Mouse (Mus musculus) regulatory T cell (primary cell): ENCODE data around the gene Sass6.
"Not testable (repeated sequence)": the region's sequence is repeated elsewhere in the genome, so short reads cannot be mapped to it uniquely, and the experiment has no call there.

Source experiments
- in situ Hi-C: fragments of 300-600 bp; cut with MboI, MseI; formaldehyde crosslinking; loops from one replicate; pipeline ENCODE4 v1.15.1; 2025; ENCODE audit warnings: high pct_unique_total_duplicates

Sass6 gene

GRCm38 (mm10) chr3:116631459-116631858 lies 36.7 kb downstream of the Sass6 start:
- in situ Hi-C loops = no loop called here

- in situ Hi-C loops = no loop called here
These were observed 38.2 kb downstream of the Sass6 start for GRCm38 (mm10) chr3:116632971-116633370.

GRCm38 (mm10) chr3:116634091-116634490 lies 39.3 kb downstream of the Sass6 start:
- in situ Hi-C loops = no loop called here

DNA sequence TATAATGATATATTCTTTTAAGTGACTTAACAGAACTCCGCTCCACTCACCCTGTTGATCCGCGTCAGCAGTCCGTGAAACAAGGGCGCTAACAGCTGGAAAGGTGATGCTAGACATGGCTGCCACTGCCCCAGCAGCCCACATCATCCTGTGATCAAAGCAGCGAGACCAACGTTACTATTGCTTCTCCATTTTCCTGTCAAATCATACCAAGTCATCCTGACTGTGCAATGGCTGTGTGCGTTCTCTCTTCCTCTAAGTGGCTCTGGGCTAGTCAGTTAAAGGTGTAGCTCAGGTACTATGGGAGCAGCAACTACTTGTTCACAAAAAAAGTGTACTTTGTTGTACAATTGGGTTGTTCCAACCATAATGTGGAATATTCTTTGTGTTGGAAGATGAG lies 40.1 kb downstream of the Sass6 start:
- in situ Hi-C loops = no loop called here

DNA sequence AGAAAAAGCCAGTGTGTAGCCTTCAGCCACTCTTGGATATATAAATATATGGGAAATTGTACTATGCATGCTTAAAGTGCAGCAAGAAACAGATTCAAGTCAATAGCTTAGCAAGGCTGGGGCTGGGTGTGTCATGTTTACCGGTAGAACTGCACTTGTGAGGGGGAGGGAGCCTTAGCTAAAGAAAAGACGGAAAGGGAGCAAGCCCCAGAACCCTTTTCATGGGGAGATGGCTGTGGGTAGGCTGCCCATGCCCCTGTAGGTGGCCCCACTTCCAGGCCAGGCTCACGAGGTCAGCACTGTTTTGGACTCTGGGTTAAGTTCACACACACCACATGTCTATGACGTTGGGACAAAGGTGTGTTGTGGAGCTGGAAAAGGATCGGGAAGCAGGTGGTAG lies 41.0 kb downstream of the Sass6 start:
- in situ Hi-C loops = no loop called here

GRCm38 (mm10) chr3:116637693-116638476 lies 43.1 kb downstream of the Sass6 start:
- in situ Hi-C loops = no loop called here

GRCm38 (mm10) chr3:116638572-116638971 lies 43.8 kb downstream of the Sass6 start:
- in situ Hi-C loops = no loop called here

GRCm38 (mm10) chr3:116640024-116640423 lies 45.2 kb downstream of the Sass6 start:
- in situ Hi-C loops = no loop called here

GRCm38 (mm10) chr3:116641811-116642371 lies 47.1 kb downstream of the Sass6 start:
- in situ Hi-C loops = no loop called here

DNA sequence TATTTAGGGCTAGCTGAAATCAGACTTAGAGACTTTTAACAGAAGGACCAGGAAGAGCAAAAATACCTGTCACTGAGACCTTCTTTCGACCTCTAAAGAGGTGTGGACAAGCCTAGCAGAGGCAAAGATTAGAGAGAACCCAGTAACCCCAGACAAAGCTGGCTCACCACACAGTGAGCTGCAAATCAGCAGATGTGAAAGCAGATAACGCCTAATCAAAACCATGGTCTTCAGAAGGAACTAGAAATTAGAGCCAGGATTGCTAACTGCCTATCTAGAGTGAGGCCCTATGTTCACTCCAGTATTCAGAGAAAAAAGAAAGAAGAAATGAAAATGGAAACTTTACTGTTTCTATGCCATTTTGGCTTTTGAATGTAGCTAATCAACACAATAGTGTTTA lies 47.6 kb downstream of the Sass6 start:
- in situ Hi-C loops = no loop called here

- in situ Hi-C loops = no loop called here
These were observed 51.6 kb downstream of the Sass6 start for GRCm38 (mm10) chr3:116646387-116646786.

- in situ Hi-C loops = no loop called here
These were observed 54.0 kb downstream of the Sass6 start for GRCm38 (mm10) chr3:116648805-116649204.

- in situ Hi-C loops = no loop called here
These were observed 55.9 kb downstream of the Sass6 start for GRCm38 (mm10) chr3:116650698-116651097.

DNA sequence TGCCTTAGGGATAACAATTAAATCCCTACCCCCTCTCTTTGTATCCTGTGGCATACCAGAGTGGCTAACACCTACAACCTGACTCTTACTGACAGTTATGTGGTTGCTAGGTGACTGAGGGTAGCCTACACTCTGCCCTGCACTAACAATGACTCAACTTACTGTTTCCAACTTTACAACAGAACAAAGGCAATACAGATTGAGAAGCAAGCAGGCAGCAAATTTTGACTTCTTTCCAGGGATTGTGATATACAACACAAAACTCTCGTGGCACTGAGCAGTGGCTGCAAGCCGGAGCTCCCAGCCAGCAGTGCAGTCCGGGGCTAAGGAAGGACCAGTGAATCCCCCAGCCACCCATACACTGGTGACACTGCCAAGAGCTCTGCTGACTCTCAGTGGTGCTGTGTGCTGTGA lies 57.3 kb downstream of the Sass6 start:
- in situ Hi-C loops = no loop called here

GRCm38 (mm10) chr3:116653278-116653945 lies 58.6 kb downstream of the Sass6 start:
- in situ Hi-C loops = no loop called here

DNA sequence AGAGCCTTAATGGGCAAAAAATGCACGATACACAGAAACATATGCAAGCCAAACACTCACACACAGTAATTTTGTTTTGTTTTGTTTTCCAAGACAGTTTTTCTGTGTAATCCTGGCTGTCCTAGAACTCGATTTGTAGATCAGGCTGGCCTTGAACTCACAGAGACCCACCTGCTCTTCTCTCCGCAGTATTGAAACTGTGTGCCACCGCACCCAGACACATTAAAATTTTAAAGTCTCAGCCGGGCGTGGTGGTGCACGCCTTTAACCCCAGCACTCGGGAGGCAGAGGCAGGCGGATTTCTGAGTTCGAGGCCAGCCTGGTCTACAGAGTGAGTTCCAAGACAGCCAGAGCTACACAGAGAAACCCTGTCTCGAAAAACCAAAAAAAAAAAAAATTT lies 59.3 kb downstream of the Sass6 start:
- in situ Hi-C loops = not testable (repeated sequence)

DNA sequence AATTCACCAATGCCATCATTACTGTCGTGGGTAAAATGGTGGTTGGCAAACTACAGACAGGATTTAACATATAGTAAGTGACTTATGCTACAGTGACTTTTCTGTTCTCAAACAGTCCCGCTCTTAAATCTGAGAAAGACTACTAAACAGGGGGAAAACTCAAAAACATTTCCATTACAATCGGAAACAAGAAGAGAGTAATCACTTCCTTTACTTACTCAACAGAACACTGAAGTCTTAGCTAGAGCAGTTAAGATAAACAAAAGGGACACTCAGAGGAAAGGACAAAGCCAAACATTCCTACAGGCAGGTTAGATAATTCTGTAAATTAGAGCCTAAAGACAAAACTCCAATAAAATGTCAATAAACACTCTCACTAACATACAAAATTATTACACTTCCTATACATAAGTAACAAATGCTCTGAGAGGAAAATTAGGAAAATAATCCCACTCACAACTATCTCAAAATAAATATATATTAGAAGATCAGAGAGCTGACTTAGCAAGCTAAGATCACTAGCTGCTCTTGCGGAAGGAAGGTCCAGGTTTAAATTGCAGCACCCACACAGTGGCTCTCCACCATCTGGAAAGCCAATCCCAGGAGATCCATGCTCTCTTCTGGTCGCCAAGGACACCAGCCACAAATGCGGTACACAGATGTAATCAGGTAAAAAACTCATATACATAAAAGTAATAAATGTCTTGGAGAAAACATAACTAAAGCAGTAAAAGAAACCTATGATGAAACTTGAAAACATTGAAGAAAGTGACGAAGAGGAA lies 61.6 kb downstream of the Sass6 start:
- in situ Hi-C loops = no loop called here

DNA sequence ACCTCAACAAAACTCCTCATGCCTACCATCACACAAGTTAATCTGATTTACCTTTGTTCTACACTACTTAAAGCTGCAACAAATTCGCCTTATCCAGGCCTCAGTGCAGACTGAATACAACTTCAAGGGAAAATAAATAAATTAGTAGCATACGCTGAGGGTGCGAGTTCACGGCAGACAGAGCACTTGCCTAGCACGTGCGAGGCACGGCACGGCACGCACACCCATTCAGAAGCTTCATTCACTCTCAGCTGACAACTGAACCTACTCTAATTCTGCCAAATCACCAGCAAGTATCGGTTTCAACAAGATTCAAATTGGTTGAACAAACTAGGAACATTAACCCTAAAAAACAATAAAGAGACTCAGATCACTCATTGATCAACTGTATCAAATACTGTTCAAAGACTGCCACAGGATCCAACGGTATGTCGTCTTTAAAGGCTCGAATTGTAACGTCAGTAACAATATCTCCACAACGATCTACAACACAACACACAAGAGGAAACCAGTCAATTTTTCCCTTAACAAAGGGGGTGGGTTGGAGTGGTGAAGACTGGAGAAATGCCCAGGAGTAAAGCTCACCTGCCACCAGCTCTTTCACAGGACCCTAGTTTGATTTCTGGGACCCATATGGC lies 64.3 kb downstream of the Sass6 start:
- in situ Hi-C loops = no loop called here

- in situ Hi-C loops = no loop called here
These were observed 65.2 kb downstream of the Sass6 start for GRCm38 (mm10) chr3:116659856-116660430.

GRCm38 (mm10) chr3:116661288-116661869 lies 66.6 kb downstream of the Sass6 start:
- in situ Hi-C loops = no loop called here

- in situ Hi-C loops = no loop called here
These were observed 67.2 kb downstream of the Sass6 start for GRCm38 (mm10) chr3:116661870-116662414.
